Mouse (Mus musculus) ES-E14 (cell line): Measurements from ENCODE around the gene G0s2.
"Not testable (repeated sequence)": the region's sequence is repeated elsewhere in the genome, so short reads cannot be mapped to it uniquely, and the experiment has no call there.

Source experiments
- CHD2 ChIP-seq: IDR thresholded peaks from 2 replicates; pipeline ENCODE4 v1.6.1; 2014; ENCODE audit warnings: mild to moderate bottlenecking, low read depth, low read length, inconsistent platforms
- HCFC1 ChIP-seq: IDR thresholded peaks from 2 replicates; pipeline ENCODE4 v1.6.1; 2012; ENCODE audit warnings: low read length, inconsistent platforms, borderline replicate concordance; ENCODE audit not compliant: insufficient read depth
- MAFK ChIP-seq: IDR thresholded peaks from 2 replicates; pipeline ENCODE4 v1.6.1; 2014; ENCODE audit warnings: mild to moderate bottlenecking, low read depth, low read length, inconsistent platforms; ENCODE audit not compliant: insufficient read depth
- ZC3H11A ChIP-seq: IDR thresholded peaks from 2 replicates; pipeline ENCODE4 v1.6.1; 2012; ENCODE audit warnings: low read depth, mild to moderate bottlenecking, inconsistent platforms, low read length, borderline replicate concordance
- ZNF384 ChIP-seq: IDR thresholded peaks from 2 replicates; pipeline ENCODE4 v1.6.1; 2012; ENCODE audit warnings: low read depth, low read length, inconsistent platforms

DNA sequence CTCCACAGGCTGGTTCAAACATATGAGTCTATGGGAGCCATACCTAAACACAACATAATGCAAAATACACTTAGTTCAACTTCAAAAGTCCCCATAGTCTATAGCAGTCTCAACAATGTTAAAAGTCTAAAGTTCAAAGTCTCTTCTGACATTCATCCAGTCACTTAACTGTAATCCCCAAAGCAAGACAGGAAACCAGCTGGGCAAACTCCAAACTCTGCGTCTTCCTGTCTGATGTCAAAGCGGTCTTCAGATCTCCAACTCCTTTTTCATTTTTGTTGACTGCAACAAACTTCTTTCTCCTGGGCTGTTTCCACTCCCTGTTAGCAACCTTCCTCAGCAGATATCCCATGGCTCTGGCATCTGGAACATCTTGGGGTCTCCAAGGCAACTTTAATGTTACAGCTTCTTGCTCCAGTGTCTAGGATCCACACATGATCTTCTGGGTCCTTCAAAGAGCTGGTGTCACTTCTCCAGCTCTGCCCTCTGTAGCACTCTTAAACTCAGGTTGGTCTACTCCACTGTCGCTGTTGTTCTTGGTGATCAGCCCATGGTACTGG, 12.8 kb upstream of the G0s2 start:
- TF ChIP-seq CHD2, ZC3H11A, HCFC1, MAFK, ZNF384: not testable (repeated sequence)
